Mouse (Mus musculus) MEL (cell line): ENCODE measurements around the gene Gm15557. TPM values are rescaled to one million over a fixed set of nuclear protein-coding genes. Genes with fewer than 3 reads are reported as not detected.

Experiments used
- DNase-seq: peaks from one replicate; pipeline ENCODE4 v3.0.0; 2011; ENCODE audit warnings: low read depth, low spot score
- H3K27ac ChIP-seq: 2 replicates; pipeline ENCODE4 v1.5.1; 2012; ENCODE audit warnings: low read depth, mild to moderate bottlenecking, control low read depth, low read length, moderate library complexity; ENCODE audit not compliant: control insufficient read depth
- H3K27me3 ChIP-seq, 2 experiments: fragments of 150-350 bp in 1 of 2; sonication (generic) in 1 of 2; 2 replicates each; pipeline ENCODE4 v1.6.1; 2012; ENCODE audit warnings: low read length in 2 of 2, mild to moderate bottlenecking in 2 of 2, improper control_type of control experiment in 1 of 2, moderate library complexity in 1 of 2; ENCODE audit not compliant: insufficient read depth in 2 of 2, control insufficient read depth in 1 of 2
- H3K36me3 ChIP-seq, 2 experiments: 2 replicates each; pipeline ENCODE4 v1.6.1; 2012 to 2014; ENCODE audit warnings: low read length in 2 of 2, improper control_type of control experiment in 1 of 2, inconsistent platforms in 1 of 2, mild to moderate bottlenecking in 1 of 2; ENCODE audit not compliant: insufficient read depth in 2 of 2, control insufficient read depth in 1 of 2
- H3K4me1 ChIP-seq, 2 experiments: fragments of 150-350 bp in 1 of 2; sonication (generic) in 1 of 2; 2 replicates each; pipeline ENCODE4 v1.6.1; 2012; ENCODE audit warnings: low read length in 2 of 2, improper control_type of control experiment in 1 of 2, mild to moderate bottlenecking in 1 of 2; ENCODE audit not compliant: insufficient read depth in 2 of 2, control insufficient read depth in 1 of 2
- H3K4me3 ChIP-seq, 2 experiments: fragments of 150-350 bp in 1 of 2; sonication (generic) in 1 of 2; 2 replicates each; pipeline ENCODE4 v1.5.1; 2012; ENCODE audit warnings: low read depth in 2 of 2, low read length in 2 of 2, mild to moderate bottlenecking in 2 of 2, moderate library complexity in 2 of 2, control low read depth in 1 of 2, improper control_type of control experiment in 1 of 2; ENCODE audit not compliant: control insufficient read depth in 1 of 2, insufficient read depth in 1 of 2
- H3K79me2 ChIP-seq: 2 replicates; pipeline ENCODE4 v1.6.1; 2012; ENCODE audit warnings: mild to moderate bottlenecking, low read length, moderate library complexity; ENCODE audit not compliant: control insufficient read depth, poor library complexity, insufficient read depth
- H3K9ac ChIP-seq: 2 replicates; pipeline ENCODE4 v1.6.1; 2012; ENCODE audit warnings: low read depth, mild to moderate bottlenecking, control low read depth, low read length, moderate library complexity; ENCODE audit not compliant: control insufficient read depth, poor library complexity, severe bottlenecking
- H3K9me3 ChIP-seq: fragments of 150-350 bp; sonication (generic); replicated peaks from 2 replicates; pipeline ENCODE4 v1.6.1; 2012; ENCODE audit warnings: mild to moderate bottlenecking, low read length, improper control_type of control experiment, moderate library complexity; ENCODE audit not compliant: insufficient read depth
- BHLHE40 ChIP-seq: IDR thresholded peaks from 2 replicates; pipeline ENCODE4 v1.6.1; 2012; ENCODE audit warnings: low read depth, mild to moderate bottlenecking, inconsistent platforms, low read length, improper control_type of control experiment, borderline replicate concordance
- CHD2 ChIP-seq: IDR thresholded peaks from 2 replicates; pipeline ENCODE4 v1.6.1; 2011; ENCODE audit warnings: low read length, improper control_type of control experiment
- ELF1 ChIP-seq: IDR thresholded peaks from 2 replicates; pipeline ENCODE4 v1.6.1; 2014; ENCODE audit warnings: low read depth, mild to moderate bottlenecking, inconsistent platforms, low read length, improper control_type of control experiment, moderate library complexity
- GABPA ChIP-seq: IDR thresholded peaks from 2 replicates; pipeline ENCODE4 v1.6.1; 2012; ENCODE audit warnings: low read depth, mild to moderate bottlenecking, inconsistent platforms, low read length, improper control_type of control experiment, moderate library complexity
- GATA1 ChIP-seq: IDR thresholded peaks from 2 replicates; pipeline ENCODE4 v1.6.1; 2011; ENCODE audit warnings: low read depth, low read length, improper control_type of control experiment
- HCFC1 ChIP-seq: IDR thresholded peaks from 2 replicates; pipeline ENCODE4 v1.6.1; 2012; ENCODE audit warnings: low read depth, mild to moderate bottlenecking, inconsistent platforms, low read length, improper control_type of control experiment, moderate library complexity
- JUND ChIP-seq: IDR thresholded peaks from 2 replicates; pipeline ENCODE4 v1.6.1; 2011; ENCODE audit warnings: low read depth, mild to moderate bottlenecking, improper control_type of control experiment, low read length
- KAT2A ChIP-seq: conservative IDR thresholded peaks from 2 replicates; pipeline ENCODE4 v1.6.1; 2012; ENCODE audit warnings: low read depth, low read length, improper control_type of control experiment, inconsistent platforms
- MAFK ChIP-seq: IDR thresholded peaks from 2 replicates; pipeline ENCODE4 v1.6.1; 2011; ENCODE audit warnings: low read depth, mild to moderate bottlenecking, low read length, improper control_type of control experiment, borderline replicate concordance
- MAX ChIP-seq: IDR thresholded peaks from 2 replicates; pipeline ENCODE4 v1.6.1; 2011; ENCODE audit warnings: low read length, improper control_type of control experiment
- MAZ ChIP-seq: IDR thresholded peaks from 2 replicates; pipeline ENCODE4 v1.6.1; 2012; ENCODE audit warnings: low read depth, mild to moderate bottlenecking, inconsistent platforms, low read length, improper control_type of control experiment
- MEF2A ChIP-seq: IDR thresholded peaks from 2 replicates; pipeline ENCODE4 v1.6.1; 2014; ENCODE audit warnings: low read depth, mild to moderate bottlenecking, inconsistent platforms, low read length, improper control_type of control experiment; ENCODE audit not compliant: poor library complexity, insufficient replicate concordance, severe bottlenecking; ENCODE audit errors: extremely low read depth
- MYB ChIP-seq: IDR thresholded peaks from 2 replicates; pipeline ENCODE4 v1.6.1; 2011; ENCODE audit warnings: mild to moderate bottlenecking, low read depth, low read length, improper control_type of control experiment
- NELFE ChIP-seq: IDR thresholded peaks from 2 replicates; pipeline ENCODE4 v1.6.1; 2011; ENCODE audit warnings: low read depth, low read length, improper control_type of control experiment
- NRF1 ChIP-seq: IDR thresholded peaks from 2 replicates; pipeline ENCODE4 v1.6.1; 2014; ENCODE audit warnings: low read depth, mild to moderate bottlenecking, inconsistent platforms, low read length, improper control_type of control experiment, moderate library complexity; ENCODE audit not compliant: poor library complexity, insufficient read depth, severe bottlenecking
- POLR2A ChIP-seq, 2 experiments: IDR thresholded peaks; 2 replicates each; pipeline ENCODE4 v1.6.1; 2011 to 2012; ENCODE audit warnings: low read length in 2 of 2, mild to moderate bottlenecking in 2 of 2, control low read depth in 1 of 2, improper control_type of control experiment in 1 of 2, low read depth in 1 of 2, moderate library complexity in 1 of 2; ENCODE audit not compliant: control insufficient read depth in 1 of 2, insufficient read depth in 1 of 2, poor library complexity in 1 of 2
- POLR2AphosphoS2 ChIP-seq: IDR thresholded peaks from 2 replicates; pipeline ENCODE4 v1.6.1; 2011; ENCODE audit warnings: low read length, improper control_type of control experiment
- POLR2AphosphoS5 ChIP-seq: IDR thresholded peaks from 2 replicates; pipeline ENCODE4 v1.6.1; 2012; ENCODE audit warnings: low read depth, borderline replicate concordance, mild to moderate bottlenecking, inconsistent platforms, low read length, moderate library complexity, mixed read lengths
- RCOR1 ChIP-seq: IDR thresholded peaks from 2 replicates; pipeline ENCODE4 v1.6.1; 2012; ENCODE audit warnings: low read depth, mild to moderate bottlenecking, inconsistent platforms, low read length, improper control_type of control experiment
- SIN3A ChIP-seq: IDR thresholded peaks from 2 replicates; pipeline ENCODE4 v1.6.1; 2012; ENCODE audit warnings: low read length, improper control_type of control experiment, inconsistent platforms
- SMC3 ChIP-seq: IDR thresholded peaks from 2 replicates; pipeline ENCODE4 v1.6.1; 2011; ENCODE audit warnings: low read depth, low read length, improper control_type of control experiment
- TAL1 ChIP-seq: IDR thresholded peaks from 2 replicates; pipeline ENCODE4 v1.6.1; 2012; ENCODE audit warnings: mild to moderate bottlenecking, inconsistent platforms, low read length, moderate library complexity, mixed read lengths
- UBTF ChIP-seq: IDR thresholded peaks from 2 replicates; pipeline ENCODE4 v1.6.1; 2012; ENCODE audit warnings: low read depth, mild to moderate bottlenecking, inconsistent platforms, low read length, improper control_type of control experiment, moderate library complexity, borderline replicate concordance; ENCODE audit not compliant: insufficient read depth
- USF1 ChIP-seq: IDR thresholded peaks from 2 replicates; pipeline ENCODE4 v1.6.1; 2014; ENCODE audit warnings: low read depth, mild to moderate bottlenecking, inconsistent platforms, low read length, improper control_type of control experiment, moderate library complexity
- USF2 ChIP-seq, 2 experiments: IDR thresholded peaks; 2 replicates each; pipeline ENCODE4 v1.6.1; 2011 to 2012; ENCODE audit warnings: improper control_type of control experiment in 2 of 2, low read length in 2 of 2, borderline replicate concordance in 1 of 2, inconsistent platforms in 1 of 2, low read depth in 1 of 2, mild to moderate bottlenecking in 1 of 2; ENCODE audit not compliant: insufficient read depth in 1 of 2
- ZMIZ1 ChIP-seq: IDR thresholded peaks from 2 replicates; pipeline ENCODE4 v1.6.1; 2012; ENCODE audit warnings: low read depth, mild to moderate bottlenecking, inconsistent platforms, low read length, improper control_type of control experiment, moderate library complexity
- polyA plus RNA-seq, 2 experiments: library from polyadenylated mRNA; stranded (reverse) in 1 of 2; unstranded in 1 of 2; fragments of >175 nt in 1 of 2; fragments of >200 nt in 1 of 2; gene quantifications; 2 replicates each; pipeline versions ENCODE4 v1.2.1 to v1.2.4; 2012; ENCODE audit warnings: low replicate concordance in 2 of 2, low read depth in 1 of 2; ENCODE audit not compliant: insufficient read length in 2 of 2, insufficient read depth in 1 of 2, missing spikeins in 1 of 2
- total RNA-seq: library from RNA; depleted of rRNA; stranded (reverse); fragments of 300-350 nt; gene quantifications from 2 replicates; pipeline ENCODE4 v1.2.3, GENCODE M21; 2012

Gene Gm15557
- total and polyA plus RNA-seq, 3 experiments = not detected

- Histone ChIP-seq H3K36me3 (peaks cover 0 to 19% of the 10 kb centered on the region in 2 experiments; a peak in 2 of 4 replicates), H3K4me3 (no peak overlapping the region), H3K27ac (no peak overlapping the region), H3K9me3 (no peaks in the 10 kb centered on the region), H3K27me3 (no peaks in the 10 kb centered on the region), H3K4me1 (no peaks in the 10 kb centered on the region; a peak in 2 of 4 replicates), H3K9ac (no peak overlapping the region), H3K79me2 (no peaks in the 10 kb centered on the region)
- TF ChIP-seq RCOR1 (no peak), CHD2 (no peak), ZMIZ1 (no peak), USF2 (IDR thresholded peaks at IDR 0.05; ENCODE audit: borderline replicate concordance in 1 of 2, insufficient read depth in 1 of 2, low read depth in 1 of 2, low read length in 2 of 2) (no peak), UBTF (no peak), NELFE (no peak), MAX (no peak), MEF2A (no peak), BHLHE40 (no peak), TAL1 (no peak)
- DNase-seq = no peak
These were observed 36.9 kb upstream of the Gm15557 start for GRCm38 (mm10) chr2:155903632-155904008.

GRCm38 (mm10) chr2:155914684-155915083, 25.8 kb upstream of the Gm15557 start:
- H3K4me3 ChIP-seq = no peak overlapping the region
- H3K9me3 ChIP-seq = no peaks in the 10 kb centered on the region
- H3K27ac ChIP-seq = no peak overlapping the region
- no peak for DNase-seq
- peaks cover 0 to 20% of the 10 kb centered on the region in 2 experiments; a peak in 2 of 4 replicates for H3K36me3 ChIP-seq
- peaks cover 13% of the 10 kb centered on the region; the same call in 1 of the 2 replicates for H3K79me2 ChIP-seq
- TF ChIP-seq GATA1 = no peak
- TF ChIP-seq, all 39 proteins: peak for 0
- H3K4me1 ChIP-seq = no peaks in the 10 kb centered on the region
- H3K9ac ChIP-seq = no peak overlapping the region
- H3K27me3 ChIP-seq = no peaks in the 10 kb centered on the region

GRCm38 (mm10) chr2:155923143-155923542, 17.4 kb upstream of the Gm15557 start:
- Histone ChIP-seq H3K27ac (0 out of 2 replicates have a peak overlapping the region, but pooled peaks have one; percentile 5), H3K9me3 (no peaks in the 10 kb centered on the region), H3K36me3 (peaks cover 2 to 32% of the 10 kb centered on the region in 2 experiments), H3K4me1 (peaks cover 7 to 26% of the 10 kb centered on the region in 2 experiments), H3K27me3 (no peaks in the 10 kb centered on the region), H3K9ac (no peak overlapping the region), H3K79me2 (peaks cover 32% of the 10 kb centered on the region), H3K4me3 (no peak overlapping the region)
- peak; percentile 58 for DNase-seq
- TF ChIP-seq POLR2AphosphoS5 = no peak
- TF ChIP-seq POLR2A (IDR thresholded peaks at IDR 0.05; ENCODE audit: control insufficient read depth in 1 of 2, insufficient read depth in 1 of 2, low read depth in 1 of 2, low read length in 2 of 2, poor library complexity in 1 of 2) = no peak
- no peak for TF ChIP-seq KAT2A
- no peak for TF ChIP-seq GABPA
- TF ChIP-seq NRF1 = no peak
- peak; percentile 77 for TF ChIP-seq GATA1
- no peak for TF ChIP-seq SMC3
- TF ChIP-seq ZMIZ1 = no peak
- TF ChIP-seq MAZ = no peak
- TF ChIP-seq NELFE = no peak
- TF ChIP-seq HCFC1 = no peak
- TF ChIP-seq ELF1 = no peak
- no peak for TF ChIP-seq MYB
- TF ChIP-seq MAFK = no peak
- TF ChIP-seq JUND = no peak
- TF ChIP-seq POLR2AphosphoS2 = no peak
- TF ChIP-seq SIN3A = 0 out of 2 replicates have a peak, but pooled peaks have one; percentile 23
- peak; percentile 91 for TF ChIP-seq BHLHE40
- peak; percentile 49; the same call in 1 of the 2 replicates for TF ChIP-seq USF1
